Mouse (Mus musculus) mature B cell (primary cell): ENCODE measurements around the gene Eif1b.

Experiments
- in situ Hi-C: fragments of 300-500 bp; cut with MboI; formaldehyde crosslinking; loops from 2 replicates; pipeline ENCODE4 v1.14.3; 2019

The Eif1b gene

DNA sequence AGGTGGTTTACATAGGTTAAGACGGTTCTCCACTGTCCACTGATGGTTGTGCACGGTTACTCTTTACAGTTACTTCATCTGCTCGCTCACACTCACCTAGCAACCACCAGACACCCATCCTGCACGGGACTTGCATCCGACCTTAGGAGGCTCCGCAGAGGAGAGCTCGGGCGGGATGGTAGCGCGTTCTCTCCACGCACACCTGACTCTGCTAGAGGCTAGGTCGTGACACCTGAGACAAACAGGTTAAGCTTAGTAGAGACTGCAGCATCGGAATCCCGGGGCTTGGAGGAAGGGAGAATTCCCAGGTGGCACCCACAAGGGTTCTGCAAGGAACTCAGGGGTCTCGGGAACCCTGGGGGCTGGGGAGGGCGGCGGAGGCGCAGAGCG, at the start of gene Eif1b:
Gene Eif1b (plus strand): TSS at position 223 of the 390 bp plus-strand sequence.
- in situ Hi-C loops = no loop called here

DNA sequence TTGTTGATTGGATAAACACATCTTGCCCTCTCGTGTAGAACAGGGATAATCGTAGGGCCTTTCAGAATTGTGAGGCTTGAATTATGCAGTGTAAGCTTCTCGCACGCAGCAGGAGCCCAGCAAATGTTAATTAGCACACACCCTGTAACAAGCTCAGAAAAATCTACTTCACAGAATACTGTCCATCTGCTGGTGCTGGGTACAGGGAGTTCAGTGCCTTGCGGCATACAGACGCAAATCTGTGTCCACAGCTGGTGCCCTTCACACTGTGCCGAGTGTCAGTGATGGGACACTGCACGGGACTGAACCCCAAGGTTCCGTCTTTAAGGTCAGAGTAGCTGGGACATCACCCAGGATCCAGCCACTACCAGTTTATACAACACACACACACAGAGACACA, 47.4 kb upstream of the Eif1b start:
- in situ Hi-C loops = no loop called here

DNA sequence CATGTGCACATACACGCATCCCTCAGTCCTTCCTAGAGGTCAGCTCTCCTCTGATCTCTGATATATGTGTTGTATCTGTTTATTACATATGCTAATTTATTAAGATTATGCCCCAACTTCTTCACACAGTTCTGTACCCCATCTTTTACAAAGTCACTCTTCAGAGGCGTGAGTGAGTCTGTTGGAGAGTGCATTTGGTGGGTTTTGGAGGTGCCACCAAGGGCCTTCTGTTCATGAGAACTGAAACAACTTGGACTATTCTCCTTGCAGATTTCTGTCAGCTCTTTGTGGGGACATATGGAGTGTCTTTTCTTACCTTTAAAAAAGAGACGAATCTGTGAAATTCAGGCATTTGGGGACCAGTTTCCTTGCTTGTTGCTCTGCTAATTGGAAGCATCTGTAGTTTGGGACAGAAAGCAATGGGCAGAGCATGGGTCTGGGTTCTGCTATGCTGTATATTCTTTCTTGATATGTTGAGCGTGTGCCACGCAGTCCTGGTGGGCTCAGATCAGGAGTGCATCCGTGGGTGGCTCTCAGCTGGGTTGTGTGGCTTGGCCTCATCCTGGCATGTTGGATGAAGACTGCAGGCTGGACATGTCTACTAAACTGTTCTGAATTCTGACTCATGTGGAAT, 42.2 kb upstream of the Eif1b start:
- in situ Hi-C loops = no loop called here

DNA sequence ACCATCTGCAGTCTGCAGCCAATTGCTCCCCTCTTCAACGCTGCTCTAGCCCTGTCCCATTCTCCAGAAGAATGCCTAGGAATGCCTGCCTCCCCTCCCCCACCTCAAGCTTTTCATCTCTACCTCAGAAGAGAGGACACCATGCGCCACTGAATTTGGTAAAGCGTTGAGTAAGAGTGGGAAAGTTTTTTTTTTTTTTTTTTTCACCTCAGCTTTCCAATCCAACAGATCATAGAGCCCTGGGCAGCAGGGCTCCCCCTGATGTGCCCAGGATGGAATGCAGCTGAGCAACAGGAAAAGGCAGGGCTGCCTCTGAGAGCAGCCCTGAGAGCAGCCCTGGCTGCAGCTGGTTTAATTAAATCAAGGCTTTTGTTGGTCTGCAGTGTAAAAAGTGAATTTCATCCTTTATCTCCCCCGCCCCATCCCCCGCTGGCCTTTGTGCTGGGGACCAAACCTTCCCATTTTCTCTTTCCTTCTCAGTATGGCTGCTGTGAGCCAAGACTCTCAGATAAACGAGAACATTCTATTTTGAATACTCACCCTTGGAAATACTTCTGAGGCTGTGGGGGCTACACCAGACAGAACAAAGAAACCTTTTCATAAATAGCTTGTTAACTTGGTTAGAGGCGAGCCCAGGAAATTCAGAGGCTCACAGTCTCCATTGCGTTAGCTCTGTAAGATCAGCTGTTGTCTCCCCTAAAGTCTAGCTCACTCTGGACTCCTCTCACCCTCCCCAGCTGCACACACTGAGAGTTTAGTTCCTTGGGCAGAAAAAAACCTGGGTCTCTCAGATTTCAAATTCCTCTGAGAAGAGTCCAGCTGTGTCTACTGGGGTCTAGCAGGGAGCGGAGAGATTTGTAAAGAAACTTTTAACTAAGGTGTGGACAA, 36.0 kb upstream of the Eif1b start:
- in situ Hi-C loops = no loop called here

DNA sequence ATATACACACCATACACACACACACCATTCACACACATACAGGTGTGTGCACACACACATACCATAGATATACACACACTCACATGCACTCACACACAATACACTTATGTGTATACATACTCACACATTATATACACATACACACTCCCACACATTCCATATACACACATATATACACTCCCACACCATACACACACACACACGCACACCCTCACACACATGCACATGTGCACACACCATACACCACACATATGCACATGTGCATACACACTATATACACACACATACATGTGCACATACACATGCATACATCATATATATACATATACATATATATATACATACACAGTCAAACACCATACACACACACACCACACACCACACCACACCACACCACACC, 21.6 kb upstream of the Eif1b start:
- in situ Hi-C loops = no loop called here

DNA sequence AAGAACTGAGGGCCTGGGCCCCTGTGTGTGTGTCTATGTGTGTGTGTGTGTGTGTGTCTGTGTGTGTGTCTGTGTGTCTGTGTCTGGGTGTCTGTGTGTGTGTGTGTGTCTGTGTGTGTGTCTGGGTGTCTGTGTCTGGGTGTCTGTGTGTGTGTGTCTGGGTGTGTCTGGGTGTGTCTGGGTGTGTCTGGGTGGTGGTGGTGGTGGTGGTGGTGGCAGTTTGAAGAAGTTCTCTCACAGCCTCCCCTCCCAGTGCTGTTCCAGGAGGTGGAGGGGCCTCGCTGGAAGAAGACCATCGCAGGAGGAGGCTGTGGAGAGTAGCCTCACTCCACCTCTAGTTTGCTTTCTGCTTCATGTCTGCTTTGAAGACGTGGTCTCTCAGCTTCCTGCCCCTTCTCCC, 10.4 kb upstream of the Eif1b start:
- in situ Hi-C loops = no loop called here

DNA sequence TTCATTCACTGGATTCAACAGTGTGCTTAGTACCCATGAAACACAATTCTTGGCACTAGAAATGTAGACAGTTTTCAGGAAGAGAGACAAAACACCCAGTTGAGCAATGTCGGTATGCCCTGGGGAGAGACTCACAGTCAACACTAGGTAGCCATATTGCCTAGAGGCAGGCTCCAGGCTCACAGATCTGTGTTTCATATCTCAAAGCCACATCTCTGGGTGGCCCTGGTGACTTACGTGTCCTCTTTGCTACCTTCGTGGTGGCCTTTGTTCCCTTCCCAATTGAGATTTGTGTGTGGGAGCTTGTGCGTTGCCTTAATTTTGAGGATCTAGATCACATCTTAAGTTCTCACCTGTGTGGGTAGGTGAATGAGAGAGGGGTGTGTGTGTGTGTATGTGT, 9.7 kb upstream of the Eif1b start:
- in situ Hi-C loops = no loop called here

DNA sequence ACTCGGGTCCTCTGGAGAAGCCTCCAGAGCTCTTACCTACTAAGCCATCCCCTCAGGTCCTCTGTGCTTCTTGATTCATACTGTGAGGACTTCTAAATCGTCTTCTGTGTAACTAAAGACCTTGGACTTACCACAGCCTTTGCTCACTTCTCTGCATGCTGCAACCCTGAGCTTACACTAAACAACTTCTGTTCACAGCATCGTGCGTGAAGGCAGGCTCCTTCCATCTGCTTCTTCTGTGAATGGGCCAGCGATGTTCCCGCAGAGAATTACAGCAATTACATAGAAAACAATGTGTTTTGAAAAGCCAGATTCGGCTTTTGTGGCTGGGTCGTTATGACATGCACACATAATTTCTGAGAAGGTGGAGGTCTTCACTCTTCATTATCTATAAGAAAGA, 8.9 kb upstream of the Eif1b start:
- in situ Hi-C loops = no loop called here

DNA sequence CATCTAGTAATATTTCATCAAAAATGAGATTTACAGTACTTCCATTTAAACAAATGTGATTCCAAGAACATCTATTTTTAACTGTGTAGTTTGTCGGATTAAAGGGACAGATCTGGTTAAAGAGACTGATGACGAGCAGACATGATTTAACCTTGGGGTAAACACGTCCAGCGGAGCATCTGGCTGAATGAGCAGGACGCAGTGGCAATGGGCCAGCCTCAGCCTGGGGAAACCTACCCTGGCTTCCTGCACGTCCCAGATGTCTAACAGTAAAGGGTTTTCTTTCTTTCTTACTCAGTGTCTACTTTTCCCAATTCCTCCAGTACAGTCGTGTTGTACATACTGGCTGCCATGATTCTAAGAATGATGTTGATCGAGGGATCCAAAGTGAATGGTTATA, 5.0 kb upstream of the Eif1b start:
- in situ Hi-C loops = loop anchor here (5.0 kb wide), 1 partner anchor 50 kb away; no protein-coding TSS in a partner anchor

DNA sequence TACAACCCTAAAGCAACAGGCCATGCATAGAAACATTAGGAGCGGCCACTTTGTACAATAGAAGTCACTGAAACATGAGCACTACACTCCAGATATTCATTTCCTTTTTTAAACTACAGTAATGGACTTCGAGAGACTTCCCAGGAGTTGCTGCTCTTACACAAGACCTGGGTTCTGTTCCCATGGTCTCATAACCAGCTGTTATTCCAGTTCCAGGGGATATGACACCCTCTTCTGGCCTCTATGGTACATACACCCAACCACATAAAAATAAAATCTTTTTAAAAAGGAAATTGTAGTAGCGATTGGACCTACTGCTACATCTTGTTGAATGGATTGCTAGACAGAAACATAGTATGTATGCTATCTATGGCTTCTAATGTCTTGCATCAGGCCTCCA, 523 bp upstream of the Eif1b start:
- in situ Hi-C loops = no loop called here

DNA sequence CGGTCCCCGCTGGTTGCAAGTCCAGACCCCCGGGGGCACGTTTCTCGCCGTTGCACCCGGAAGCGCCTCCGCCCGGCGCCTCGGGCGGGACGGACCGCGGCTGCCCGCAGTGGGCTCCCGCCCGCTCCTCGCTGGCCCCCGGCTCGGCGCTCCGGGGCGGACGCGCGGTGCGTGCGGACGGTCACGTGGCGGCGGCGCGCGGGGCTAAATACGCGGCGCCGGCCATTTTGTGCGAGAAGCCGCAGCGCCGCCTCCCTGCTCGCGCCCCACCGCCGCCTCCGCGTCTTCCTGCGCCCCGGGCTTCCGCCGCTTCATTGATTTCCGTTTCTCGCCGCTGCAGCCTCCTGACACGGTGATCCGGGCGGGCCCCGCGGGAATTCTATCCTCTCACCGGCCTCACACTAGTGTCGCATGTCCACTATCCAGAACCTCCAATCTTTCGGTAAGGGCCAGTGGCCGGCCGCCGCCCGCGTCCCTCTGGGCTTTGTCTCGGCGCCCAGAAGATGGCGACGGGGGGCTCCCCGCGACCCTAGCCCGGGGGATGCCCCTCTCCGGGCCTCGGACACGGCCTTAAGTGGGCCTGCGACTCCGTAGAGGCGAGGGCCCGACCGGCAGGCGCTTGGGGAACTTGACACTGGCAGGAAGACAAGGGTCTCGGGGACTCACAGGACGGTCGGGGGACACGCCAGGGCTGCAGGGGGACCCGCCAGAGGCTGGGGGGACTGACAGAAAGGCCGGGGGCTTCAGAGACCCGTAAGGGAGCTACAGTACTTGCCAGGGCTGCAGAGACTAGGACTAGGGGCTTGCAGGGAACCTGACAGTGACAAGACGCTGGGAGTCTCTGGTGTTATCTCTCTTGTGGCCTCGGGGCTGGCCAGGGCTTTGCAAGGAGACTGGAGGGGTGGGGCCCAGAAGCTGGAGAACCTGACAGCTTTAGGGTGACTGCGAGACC, 644 bp downstream of the Eif1b start:
- in situ Hi-C loops = no loop called here

DNA sequence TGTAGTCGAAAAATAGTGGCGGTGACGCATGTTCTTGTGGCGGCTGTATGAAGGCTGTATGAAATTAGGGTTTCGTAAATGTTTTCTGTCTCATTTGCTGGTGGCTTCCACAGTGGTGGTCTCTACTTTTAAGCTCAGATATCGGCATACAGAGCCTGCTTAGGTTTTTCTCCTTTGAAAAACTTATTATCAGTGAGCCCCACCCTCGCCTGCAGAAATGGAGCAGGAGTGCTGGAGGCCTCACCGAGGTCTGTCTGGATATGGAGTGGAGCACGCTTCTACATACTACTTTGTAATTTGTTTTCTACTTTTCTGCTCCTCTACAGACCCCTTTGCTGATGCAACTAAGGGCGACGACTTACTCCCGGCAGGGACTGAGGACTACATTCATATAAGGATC, 1.7 kb downstream of the Eif1b start:
- in situ Hi-C loops = no loop called here

DNA sequence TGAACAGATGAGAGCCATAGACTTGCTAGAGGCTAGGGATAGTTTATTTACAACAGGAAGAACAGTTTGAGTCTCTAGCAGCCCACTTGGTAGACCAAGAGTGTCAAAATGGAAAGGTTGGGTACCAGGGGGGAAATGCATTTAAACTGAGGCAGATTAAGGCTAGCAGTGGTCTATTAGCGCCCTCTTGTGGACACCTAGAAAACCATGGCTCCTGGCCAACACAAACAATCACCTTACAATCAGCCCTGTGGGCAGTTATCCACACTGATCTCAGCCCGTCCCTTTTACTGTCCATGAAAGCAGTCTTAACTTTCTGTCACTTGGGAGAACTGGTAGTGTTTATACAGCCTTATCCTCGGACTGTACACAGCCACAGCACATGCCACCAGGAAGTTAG, 4.7 kb downstream of the Eif1b start:
- in situ Hi-C loops = no loop called here

DNA sequence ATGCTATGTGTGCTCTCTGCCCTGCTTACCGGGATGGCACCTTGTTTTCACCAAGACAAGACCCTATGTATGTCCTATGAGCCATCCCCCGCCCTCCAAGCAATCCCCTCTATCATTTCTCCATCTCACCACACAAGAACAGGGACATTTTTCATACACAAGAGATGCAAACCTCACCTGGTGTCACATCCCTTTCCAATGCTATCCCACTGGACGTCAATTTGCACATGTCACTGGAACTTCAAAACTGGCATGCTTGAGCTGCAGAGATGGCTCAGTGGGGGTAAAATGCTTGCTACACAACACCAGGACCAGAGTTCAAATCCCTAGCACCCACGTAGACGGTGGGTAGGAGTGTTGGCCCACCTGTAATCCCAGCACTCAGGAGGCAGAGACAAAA, 6.0 kb downstream of the Eif1b start:
- in situ Hi-C loops = no loop called here

DNA sequence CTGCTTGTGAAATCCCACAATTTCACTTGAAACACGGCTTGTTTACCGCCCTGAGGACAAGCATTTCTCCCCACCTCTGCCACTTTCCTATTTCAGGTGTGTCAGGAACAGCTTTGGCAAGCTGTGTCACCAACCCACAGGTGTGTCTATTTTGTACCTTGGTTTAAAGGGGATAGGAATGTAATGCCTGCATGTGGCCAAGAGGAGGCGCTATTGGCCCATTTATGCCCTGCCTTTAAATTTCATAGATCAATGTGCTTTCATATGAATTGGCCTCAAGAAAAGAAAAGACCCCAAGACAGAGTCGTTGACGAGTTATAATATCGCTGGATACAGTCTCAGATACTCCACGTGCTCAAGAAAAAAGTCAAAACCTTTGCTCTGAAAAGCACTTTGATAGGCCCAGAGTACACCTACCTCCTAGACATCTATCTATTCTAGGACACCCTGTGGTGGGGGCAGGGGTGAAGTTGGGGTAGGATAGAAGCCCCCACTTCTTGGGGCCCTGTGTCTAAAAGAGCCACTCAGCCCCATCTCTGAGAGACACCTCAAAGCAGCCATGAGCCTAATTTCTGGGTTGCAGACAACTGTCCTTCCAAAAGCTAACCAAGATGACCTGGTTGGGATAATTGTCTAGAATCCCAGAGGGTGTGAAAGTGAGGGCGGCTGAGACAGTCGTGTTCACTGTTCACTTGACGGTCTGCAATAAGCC, 9.3 kb downstream of the Eif1b start:
- in situ Hi-C loops = loop anchor here (10.0 kb wide), 1 partner anchor 83 kb away; no protein-coding TSS in a partner anchor

DNA sequence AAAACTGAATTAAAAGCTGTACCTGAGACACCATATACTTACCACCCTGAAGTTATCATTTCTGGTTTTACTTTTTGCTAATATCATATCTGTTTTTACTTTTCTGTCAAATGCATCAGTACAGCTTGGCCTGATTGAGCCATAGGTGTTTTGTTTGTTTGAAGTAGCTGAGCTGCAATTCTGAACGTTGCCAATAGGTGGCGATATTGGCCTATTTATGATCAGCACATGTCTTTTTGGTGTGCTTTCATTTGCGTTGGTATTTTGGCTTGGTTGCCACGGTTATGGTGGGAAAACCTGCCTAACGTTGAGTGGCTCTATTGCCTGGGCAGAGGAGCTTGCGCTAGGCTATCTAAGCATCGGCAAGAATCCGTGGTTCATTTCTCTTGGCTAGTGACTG, 10.0 kb downstream of the Eif1b start:
- in situ Hi-C loops = loop anchor here (10.0 kb wide), 1 partner anchor 83 kb away; no protein-coding TSS in a partner anchor

DNA sequence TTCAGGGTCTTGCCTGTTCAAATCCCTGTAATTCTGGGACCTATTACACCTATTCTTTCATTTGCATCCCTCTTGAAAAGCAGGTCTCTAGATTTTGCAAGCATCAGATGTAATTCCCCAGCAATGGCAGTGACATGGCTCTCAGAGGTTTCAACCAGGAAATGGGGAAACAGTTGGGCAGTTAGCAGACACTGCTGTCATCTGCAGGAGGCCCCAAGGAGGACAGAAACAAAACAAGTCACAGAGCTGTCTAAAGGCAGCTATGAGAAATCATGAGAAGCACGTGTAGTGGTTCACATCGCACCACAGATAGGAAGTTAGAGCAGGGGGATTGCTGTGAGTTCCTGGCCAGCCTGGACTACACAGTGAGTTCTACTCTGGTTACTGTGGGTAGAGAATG, 12.4 kb downstream of the Eif1b start:
- in situ Hi-C loops = loop anchor here (10.0 kb wide), 1 partner anchor 80 kb away; no protein-coding TSS in a partner anchor

DNA sequence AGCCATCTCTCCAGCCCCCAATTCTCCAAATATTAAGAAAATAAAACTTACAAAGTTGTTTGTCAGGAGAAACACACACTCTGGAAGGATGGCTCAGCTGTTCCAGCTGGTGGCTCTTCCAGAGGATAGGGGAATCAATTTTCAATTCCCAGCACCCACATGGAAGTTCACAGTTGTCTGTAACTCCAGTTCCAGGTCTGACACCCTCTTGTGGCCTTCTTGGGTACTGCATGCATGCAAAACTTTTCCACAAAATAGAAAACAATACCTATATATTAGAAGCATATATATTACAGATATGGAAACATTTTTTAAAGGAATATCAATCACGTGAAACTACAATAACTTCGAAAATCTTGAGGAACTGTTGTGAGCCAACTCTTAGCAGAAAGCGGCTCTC, 19.7 kb downstream of the Eif1b start:
- in situ Hi-C loops = no loop called here

DNA sequence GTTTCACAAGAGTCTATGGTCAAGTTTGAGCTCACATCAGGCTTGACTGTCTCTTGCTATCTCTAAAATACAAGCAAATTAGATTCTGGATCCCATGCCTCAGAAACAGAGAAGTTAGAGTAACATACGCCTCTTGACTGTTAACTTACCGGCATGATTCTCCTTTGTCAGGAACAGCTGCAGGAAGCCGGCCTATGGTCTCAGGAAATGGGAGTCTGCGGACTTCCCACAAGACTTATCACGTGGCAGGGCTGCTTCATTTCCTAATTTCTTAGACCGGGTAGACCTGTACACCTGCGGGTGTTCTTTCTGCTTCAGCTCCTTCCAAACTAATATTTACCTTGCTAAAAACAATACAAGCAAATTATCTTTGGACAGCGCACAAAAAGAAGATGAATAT, 24.7 kb downstream of the Eif1b start:
- in situ Hi-C loops = no loop called here

DNA sequence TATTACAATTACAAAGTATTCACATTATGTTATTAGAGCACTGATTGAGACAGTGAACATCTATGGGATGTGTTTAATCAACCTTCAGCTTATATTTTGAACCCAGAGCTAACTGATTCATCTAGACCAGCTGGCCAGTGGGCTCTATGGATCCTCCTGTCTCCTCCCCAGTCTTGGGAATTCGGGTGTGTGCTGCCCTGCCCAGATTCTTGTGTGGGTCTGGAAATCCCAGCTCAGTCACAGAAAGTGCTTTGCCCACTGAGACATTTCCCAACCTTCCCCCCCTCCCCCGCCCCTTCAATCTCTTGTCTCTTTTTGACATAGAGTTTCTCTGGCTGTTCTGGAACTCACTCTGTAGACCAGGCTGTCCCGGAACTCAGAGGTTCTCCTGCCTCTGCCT, 26.9 kb downstream of the Eif1b start:
- in situ Hi-C loops = no loop called here

DNA sequence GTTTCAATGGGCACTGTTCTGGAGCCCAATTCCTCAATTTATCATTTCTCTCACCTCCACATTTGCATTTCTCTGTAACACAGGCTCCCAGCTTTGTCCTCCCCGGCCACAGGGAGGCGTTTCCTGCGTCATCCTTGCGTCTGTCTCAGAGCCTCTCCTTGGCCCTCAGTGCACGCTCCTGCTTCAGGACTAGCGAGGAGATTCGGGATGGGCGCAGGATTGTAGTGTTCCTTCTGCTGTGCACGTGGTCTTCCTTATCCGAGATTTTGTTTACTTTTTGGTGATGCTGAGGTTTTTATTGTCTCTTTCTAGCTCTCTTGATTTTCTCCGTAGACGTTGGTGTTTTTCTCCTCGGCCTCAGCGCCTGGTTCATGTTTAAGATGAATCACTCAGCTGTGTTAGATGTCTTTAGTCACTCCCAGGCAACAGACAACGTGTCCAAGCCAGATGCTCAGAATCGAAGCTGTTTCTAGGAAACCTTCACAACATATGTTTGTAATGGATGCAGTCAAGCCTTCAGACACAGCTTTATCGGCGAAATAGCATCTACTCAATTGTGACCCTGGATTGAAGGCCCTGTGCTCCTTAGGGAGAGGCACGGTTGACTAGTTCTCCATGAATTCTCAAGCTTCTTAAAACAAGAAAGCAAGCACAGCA, 27.6 kb downstream of the Eif1b start:
- in situ Hi-C loops = no loop called here
